Mouse (Mus musculus) left cerebral cortex, adult 11 months (tissue): ENCODE results near the gene Gsdma3.
"Not testable (repeated sequence)": the region's sequence is repeated elsewhere in the genome, so short reads cannot be mapped to it uniquely, and the experiment has no call there.

Source experiments
- DNase-seq: peaks from one replicate; pipeline ENCODE4 v3.0.0; 2022; ENCODE audit warnings: low spot score

The Gsdma3 gene

DNA sequence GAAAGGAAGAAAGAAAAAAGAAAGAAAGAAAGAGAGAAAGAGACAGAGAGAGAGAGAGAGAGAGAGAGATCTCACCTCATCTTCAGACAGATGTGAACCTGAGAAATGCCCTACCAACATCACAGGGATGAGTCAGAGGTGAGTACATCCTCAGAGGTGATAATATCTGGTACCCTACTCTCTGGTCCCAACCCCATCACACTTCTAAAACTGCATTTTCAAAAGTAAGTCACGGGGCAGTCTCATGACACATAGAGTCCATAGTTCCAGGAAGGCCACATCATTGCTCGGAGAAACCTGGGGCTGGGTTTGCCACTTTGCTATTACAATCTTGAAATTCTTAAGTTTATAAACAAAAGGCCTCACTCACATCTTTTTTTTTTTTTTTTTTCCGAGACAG is 30.2 kb upstream of the Gsdma3 start:
- no peak for DNase-seq

DNA sequence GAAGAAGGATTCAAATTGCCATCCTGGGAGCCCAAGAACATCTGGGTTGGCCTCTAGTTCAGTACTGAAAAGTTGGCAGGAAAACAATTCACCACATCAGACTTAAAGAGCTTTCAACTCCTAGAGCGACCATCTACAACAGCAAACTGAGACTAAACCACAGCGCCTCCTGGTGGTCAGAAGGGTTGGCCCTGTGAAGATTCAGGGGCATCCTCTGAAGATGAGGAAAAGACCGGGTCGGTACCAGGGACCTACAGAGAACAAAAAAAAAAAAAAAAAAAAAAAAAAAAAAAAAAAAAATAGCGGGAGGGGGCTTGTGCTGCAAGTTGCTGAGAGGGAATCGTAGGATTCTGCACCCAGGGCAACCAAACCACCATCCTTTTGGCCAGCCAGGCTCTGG is 28.8 kb upstream of the Gsdma3 start:
- DNase-seq, result no peak

DNA sequence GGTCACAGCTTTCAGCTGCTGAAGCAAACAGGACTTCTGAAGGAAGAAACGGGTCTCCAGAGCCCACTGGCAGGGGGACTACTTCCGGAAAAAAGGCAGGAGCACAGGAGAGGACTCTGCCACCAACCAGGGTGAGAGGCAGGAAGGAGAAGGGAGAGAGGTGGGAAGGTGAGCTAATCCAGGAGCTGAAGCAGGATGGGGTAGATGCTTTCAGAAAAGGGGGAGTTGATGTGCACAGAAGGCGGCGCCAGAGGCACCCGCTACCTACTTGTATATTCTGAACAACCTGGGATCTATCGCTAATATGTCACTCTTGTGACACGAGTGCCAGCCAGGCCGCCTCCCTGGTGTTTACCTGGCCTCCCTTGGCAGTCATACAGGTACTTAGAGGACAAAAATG is 28.2 kb upstream of the Gsdma3 start, which contains the start of gene Lrrc3c:
Lrrc3c (plus strand) TSS at position 301 of the 400 bp plus-strand sequence.
- no peak for DNase-seq

DNA sequence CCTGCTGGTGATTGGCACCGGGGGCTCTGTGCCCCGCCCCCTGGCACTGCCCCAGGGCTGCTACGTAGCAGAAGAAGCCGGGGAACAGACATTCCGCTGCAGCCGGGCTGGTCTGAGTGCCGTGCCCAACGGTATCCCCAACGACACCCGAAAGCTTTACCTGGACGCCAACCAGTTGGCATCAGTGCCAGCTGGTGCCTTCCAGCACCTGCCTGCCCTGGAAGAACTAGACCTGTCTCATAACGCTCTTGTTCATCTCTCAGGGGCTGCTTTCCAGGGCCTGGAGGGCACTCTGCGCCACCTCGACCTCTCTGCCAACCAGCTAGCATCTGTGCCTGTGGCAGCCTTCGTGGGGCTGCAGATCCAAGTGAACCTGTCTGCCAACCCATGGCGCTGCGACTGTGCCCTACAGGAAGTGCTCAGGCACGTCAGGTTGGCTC is 27.3 kb upstream of the Gsdma3 start:
- no peak for DNase-seq

DNA sequence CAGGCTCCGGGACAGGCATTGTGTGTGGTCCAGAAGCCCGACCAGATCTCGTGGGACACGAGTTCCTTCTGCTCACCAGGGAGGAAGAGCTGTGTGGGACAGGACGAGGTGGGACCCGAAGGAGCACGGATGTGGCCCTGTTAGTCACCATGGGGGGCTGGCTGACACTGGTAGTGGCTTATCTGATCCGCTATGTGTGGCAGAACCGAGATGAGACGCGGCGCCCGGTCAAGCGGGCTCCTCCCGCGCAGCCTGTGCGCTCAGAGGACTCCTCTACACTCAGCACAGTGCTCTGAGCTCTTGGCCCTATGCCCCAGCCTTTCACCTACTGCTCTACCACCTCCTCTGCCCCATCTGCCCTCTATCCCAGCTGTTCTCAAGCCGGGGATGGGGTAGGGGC is 26.9 kb upstream of the Gsdma3 start:
- DNase-seq, result no peak

DNA sequence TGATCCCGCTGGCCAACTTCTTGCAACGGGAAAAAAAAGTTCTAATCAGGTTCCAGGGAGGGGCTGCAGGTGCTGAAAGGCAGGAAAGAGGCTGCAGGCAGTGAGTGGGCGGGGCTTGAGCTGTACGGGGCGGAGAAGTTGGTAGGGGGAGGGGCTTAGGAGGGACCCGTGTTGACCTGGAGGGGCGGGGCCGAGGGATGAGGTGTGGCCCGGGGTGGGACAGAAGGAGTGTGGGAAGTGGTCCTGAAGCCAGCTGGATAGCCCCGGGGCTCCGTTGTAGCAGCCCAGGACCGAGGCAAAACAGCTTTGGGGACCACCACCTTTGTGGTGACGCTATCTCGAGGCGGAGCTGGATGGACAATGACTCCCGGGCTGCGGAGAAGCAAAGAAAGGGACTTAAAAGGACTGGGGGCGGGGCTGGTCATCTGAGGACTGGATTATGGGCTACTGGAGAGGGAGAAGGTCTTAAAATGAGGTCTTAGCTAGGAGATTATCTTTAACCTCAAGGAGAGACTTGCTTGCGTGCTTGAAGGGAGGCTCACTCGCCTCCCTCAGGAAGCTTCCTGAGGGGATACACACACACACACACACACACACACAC is 24.0 kb upstream of the Gsdma3 start:
- no peak for DNase-seq

DNA sequence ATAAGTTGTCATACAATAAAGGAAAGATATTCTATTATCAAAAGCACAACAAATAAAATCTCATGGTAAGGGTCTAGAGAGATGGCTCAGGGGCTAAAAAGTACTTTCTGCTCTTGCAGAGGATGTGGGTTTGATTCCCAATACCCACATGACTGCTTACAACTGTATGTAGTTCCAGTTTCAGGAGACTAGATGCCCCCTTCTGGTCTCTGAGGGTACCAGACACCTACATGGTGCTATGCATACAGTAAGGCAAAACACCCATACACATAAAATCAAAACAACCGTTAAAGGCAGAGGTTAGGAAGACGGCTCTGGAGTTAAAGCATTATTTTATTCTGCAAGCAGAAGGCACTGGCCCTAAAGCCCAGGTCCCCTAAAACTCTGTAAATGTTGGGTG is 22.2 kb upstream of the Gsdma3 start:
- DNase-seq, result no peak

DNA sequence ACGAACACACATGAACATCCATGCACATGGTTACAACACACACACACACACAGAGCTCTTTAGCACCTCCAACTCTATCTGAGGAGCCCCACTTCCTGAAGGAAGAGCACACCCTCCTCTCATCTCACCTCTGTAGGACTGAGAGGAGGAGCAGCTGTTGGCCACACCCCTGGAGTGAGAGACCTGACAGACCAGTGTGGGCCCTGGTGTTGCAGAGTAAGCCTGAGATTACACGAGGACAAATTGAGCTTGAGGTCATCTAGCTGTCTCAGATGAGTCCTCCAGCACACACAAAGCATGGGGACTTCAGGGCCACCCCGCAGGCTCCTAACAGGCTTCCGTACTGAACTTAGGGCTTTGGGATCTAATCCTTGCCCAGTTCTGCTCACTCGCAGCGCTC is 21.2 kb upstream of the Gsdma3 start:
- DNase-seq, result not testable (repeated sequence)

DNA sequence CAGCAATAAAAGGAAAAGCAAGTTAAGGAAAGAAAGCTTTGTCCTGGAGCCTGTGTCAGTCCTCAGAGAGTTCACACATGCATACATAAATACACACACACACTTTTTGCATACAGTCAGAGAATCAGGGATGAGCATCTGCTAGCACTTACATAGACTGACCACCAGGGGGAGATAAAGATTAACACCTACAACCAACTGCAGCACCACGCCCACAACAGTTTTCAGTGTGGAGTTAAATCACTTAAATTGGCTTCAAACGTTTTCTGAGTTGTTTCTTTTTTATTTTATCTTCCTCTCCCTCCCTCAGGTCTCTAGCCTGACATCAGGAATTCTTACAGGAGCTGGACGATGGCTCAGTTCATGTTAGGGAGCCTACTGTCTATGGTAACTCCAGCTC is 19.4 kb upstream of the Gsdma3 start:
- peak; percentile 31 for DNase-seq

DNA sequence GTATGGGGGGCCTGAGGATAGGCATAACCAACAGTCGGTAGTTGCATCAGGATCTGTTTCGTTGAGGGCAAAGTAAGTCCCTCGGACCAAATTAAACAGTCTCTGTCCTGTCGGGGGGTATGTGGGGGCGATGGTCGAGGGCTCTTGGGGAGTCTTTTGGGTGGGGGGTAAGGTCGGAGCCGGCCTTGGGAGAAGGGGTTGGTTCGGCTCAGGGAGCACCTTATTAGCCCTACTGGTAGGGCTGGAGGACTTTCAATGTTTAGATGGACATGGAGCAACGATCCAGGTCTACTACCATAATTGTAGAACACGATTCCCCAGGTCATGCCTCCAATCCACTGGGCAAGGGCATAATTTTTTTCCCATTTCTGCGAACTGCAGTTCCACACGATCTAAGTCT is 5.4 kb upstream of the Gsdma3 start:
- DNase-seq, result no peak

DNA sequence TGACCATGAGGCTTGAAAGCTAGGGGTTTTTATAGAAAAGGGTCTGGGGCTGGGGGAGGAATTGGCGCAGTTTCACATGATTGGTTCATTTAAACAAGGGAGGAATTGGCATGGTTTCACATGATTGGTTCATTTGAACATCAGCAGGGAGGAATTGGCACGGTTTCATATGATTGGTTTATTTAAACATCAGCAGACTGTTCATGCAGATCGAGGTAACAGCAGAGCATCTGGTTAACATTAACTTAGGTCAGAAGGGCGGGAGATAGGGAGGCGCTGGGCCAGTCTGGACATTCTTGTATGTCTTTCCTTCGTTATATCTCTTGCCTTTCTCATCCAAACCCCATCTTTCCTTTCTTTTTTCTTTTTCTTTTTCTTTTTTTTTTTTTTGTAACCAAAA is 2.2 kb upstream of the Gsdma3 start:
- not testable (repeated sequence) for DNase-seq

DNA sequence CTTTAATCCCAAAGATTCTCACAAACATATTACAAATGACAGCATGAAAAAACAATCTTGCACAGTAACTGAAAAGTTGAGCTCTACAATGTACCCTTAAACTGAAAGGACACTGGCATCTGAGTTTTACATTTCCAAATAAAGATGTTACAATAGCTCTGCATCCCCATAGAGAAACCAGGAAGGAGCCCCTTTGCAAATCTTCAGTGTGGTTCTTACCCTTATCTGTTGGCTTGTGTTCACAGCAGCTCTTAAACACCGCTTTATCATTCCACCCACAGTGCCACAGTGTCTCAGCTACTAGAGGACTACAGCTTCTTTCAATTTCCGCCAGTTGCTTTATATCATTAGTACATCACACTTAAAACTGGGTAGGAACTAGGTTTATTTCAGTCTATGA is 1.8 kb upstream of the Gsdma3 start:
- not testable (repeated sequence) for DNase-seq

DNA sequence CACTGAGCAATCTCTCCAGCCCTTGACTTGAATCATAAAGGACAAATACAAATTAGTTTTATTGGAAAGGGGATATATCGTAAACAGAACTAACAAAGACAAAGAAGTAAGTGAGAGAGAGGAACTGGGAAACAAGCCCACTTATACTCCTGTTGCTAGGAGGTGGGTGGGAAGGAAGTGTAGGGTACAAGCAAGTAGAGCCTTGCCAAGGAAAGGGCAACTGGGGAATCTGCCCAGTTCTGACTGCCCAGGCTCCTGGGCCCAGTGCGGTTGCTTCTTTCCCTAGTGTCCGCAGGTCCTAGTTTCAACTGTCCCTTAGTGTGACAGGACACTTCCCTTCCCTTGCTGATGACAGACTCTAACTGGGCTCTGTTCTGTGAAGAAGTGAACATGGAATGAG is 2.5 kb downstream of the Gsdma3 start:
- no peak for DNase-seq

DNA sequence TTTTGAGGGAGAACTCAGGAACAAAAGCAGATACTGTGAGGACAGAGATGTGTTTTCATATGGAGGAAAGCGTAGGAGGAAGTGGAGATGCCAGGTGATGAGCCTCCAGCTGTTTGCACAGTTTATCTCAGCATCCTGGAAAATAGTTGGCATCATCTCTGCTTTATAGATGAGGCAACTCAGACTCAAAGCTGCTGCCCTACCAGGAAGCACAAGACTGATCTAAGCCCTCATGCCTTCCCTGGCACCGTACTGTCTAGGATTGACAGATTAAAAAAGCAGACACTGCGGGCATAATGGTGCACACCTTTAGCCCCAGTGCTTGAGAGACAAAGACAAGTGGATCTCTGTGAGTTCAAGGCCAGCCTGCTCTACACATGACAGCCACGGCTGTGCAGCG is 4.5 kb downstream of the Gsdma3 start:
- DNase-seq, result no peak

DNA sequence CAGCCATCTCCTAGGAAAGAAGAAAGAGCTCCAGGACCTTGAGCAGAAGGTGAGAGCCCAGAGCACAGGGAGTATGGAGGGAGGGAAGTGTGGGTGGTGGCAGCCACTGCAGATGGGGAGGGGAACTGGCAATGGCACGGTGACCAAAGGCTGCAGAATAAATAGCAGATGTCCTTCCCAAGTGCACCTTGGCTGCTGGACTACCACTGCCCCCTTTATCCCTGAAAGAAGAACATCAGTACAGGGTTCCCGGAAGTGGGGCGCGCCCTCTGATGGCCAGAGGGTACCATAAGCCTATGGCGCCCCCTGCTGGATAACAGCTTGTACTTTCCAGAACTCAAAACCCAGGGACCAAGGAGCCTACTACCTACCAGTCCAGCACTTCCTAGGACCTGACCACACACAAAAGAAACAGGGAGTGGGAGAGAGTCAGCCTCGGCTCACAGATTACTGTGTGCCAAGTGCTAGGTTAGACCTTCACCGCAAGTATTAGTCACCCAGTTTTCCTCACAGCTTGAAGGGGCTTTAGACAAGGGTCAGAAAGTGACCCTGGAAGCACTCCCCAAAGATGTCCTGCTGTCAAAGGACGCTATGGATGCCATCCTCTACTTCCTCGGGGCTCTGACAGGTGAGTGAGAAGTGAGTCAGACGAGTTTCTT is 9.3 kb downstream of the Gsdma3 start:
- not testable (repeated sequence) for DNase-seq

DNA sequence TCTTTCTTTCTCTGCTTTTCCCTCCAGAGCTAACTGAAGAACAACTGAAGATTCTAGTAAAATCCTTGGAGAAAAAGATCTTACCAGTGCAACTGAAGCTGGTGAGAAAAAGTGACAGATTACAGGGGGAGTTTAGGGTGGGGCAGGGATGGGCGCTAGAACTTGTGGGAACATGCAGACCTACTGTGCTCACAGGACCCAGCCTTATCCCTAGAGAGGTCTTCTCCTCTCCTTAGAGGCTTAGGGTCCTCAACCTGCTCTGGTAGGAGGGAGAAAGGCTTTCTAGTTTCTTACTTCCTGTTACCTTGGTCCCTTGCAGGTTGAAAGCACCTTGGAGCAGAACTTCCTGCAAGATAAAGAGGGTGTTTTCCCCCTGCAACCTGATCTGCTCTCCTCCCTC is 11.3 kb downstream of the Gsdma3 start:
- no peak for DNase-seq

DNA sequence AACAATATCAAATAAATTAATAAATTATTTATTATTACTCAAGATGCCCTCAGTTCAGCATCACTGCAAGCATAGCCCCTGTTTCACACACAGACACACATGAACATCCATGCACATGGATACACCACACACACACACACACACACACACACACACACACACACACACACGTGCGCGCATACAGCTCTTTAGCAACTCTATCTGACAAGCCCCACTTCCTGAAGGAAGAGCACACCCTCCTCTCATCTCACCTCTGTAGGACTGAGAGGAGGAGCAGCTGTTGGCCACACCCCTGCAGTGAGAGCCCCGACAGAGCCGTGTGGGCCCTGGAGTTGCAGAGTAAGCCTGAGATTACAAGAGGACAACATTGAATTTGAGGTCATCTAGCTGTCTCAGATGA is 13.9 kb downstream of the Gsdma3 start:
- DNase-seq, result no peak

DNA sequence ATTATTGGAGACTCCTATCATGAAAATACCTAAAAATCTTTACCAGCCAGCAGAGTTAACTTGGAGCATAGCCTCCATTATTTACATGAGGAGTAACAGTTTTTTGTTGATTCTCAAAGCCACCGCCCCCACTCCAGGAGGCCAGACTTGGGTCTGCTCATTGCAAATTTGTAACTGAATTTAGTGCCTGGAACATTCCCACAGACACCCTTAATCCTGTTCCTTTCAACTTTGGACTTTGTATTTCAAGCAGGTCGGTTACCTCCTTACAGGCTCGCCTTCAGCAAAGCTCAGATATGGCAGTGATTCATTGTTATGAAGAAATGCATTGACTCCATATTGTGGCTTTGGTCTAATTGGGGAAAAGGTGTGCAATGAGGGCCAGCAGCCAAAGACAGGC is 18.6 kb downstream of the Gsdma3 start:
- no peak for DNase-seq

DNA sequence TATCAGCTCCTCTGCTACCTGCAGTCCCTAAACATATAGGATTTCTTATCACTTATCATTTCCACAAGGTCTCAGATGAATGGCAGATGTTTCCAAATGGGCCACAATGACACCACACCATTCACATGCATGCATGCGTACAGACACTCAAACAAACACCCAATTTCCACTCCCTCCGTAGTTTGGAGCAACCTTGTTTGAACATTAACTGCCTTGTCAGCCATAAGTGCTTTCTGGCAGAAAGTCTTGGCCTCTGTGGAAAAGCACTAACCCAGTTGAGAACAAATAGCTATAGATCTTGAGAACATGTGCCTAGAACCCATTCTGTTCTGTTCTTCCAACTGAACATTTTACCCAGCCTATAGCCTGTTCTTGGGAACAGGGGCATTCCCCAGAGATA is 19.8 kb downstream of the Gsdma3 start:
- no peak for DNase-seq

DNA sequence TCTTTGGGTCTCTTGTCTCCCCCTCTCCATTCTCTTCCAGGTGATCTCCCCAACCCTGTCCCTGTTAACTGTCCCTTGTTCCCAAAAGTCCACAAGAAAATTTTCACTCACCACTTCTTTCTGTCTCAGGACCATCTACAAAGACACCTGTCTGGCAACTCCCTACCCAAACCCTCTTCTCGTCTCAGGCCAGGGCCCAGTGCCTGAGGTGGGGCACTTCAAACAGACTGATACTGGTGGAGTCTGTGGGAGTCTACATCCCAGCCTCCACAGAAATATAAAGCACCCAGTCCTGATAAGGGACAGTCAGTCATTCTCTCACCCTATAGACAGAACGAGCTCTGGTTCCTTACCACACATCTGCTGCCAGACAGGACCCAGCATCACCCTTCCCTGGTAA is 20.3 kb downstream of the Gsdma3 start, which contains the start of gene Gsdma2:
Gsdma2 (plus strand) TSS at position 301 of the 400 bp plus-strand sequence.
- no peak for DNase-seq

DNA sequence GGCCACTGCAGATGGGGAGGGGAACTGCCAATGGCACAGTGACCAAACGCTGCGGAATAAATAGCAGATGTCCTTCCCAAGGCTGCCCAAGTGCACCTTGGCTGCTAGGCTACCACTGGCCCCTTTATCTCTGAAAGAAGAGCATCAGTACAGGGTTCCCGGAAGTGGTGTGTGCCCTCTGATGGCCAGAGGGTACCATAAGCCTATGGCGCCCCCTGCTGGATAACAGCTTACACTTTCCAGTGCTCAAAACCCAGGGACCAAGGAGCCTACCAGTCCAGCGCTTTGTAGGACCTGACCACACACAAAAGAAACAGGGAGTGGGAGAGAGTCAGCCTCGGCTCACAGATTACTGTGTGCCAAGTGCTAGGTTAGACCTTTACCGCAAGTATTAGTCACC is 28.9 kb downstream of the Gsdma3 start:
- DNase-seq, result peak; percentile 19

DNA sequence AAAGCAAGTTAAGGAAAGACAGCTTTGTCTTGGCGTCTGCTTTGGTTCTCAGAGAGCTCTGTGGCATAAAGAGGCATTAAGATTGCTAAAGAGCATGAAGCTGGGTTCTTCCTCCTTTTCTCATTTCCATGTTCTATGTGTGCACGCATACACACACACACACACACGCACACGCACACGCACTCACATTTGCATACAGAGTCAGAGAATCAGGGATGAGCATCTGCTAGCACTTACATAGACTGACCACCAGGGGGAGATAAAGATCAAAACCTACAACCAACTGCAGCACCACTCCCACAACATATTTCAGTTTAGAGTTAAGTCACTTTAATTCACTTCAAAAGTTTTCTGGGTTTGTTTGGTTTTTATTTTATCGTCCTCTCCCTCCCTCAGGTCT is 34.4 kb downstream of the Gsdma3 start:
- DNase-seq, result peak; percentile 57

DNA sequence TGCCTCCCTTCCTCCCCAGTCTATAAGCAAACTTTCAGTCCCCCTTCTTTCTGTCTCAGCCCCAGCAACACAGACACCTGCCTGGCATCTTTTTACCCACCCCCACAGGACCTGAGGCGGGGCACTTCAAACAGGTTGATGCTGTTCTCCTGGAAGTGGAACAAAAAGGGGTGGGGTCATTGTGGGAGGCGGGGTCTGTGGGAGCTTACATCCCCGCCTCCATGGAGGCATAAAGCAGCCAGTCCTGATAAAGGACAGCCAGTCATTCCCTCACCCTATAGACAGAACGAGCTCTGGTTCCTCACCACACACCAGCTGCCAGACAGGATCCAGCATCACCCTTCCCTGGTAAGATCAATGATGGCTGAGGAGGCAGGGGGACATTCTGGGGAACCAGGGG is 37.9 kb downstream of the Gsdma3 start, which contains the start of gene Gsdma:
Gsdma (plus strand) TSS at position 261 of the 400 bp plus-strand sequence.
- no peak for DNase-seq

DNA sequence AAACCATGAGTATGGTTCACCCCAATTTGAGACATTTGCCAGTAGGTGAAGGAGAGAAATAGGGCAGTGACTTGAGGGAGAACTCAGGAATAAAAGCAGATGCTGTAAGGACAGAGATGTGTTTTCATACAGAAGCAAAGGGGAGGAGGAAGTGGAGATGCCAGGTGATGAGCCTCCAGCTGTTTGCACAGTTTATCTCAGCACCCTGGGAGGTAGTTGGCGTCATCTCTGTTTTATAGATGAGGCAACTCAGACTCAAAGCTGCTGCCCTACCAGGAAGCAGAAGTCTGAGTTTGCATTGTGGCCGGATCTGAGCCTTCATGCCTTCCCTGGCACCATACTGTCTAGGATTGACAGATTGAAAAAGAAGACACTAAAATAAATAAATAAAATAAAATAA is 42.8 kb downstream of the Gsdma3 start:
- DNase-seq, result no peak
